Mouse (Mus musculus): ENCODE data around the gene Eipr1. TPM values are rescaled to one million over a fixed set of nuclear protein-coding genes. Genes with fewer than 3 reads are reported as not detected.
"Not testable (repeated sequence)": the region's sequence is repeated elsewhere in the genome, so short reads cannot be mapped to it uniquely, and the experiment has no call there.

Eipr1 gene
- polyA plus RNA-seq, 1 experiment from 2014 or later = 45.5 TPM

GRCm38 (mm10) chr12:28733520-28734245 is 17.9 kb upstream of the Eipr1 start:
- not testable (repeated sequence) for H3K9me3 ChIP-seq (replicated peaks); H3K27me3 ChIP-seq (ENCODE audit: low read depth, poor library complexity, severe bottlenecking); H3K27ac ChIP-seq (replicated peaks); H3K4me3 ChIP-seq; H3K4me1 ChIP-seq; DNase-seq (ENCODE audit: low spot score)
- peaks cover 59% of the 10 kb centered on the region for H3K36me3 ChIP-seq
- WGBS = 95% methylated on average over 6 of the region's 6 CpGs

- WGBS = 92% methylated on average over 1 of the region's 1 CpGs
- Histone ChIP-seq H3K4me3 (no peak overlapping the region), H3K36me3 (peaks cover 59% of the 10 kb centered on the region), H3K9me3 (replicated peaks) (no peaks in the 10 kb centered on the region; the same call in 1 of the 2 replicates), H3K4me1 (no peaks in the 10 kb centered on the region), H3K27ac (replicated peaks) (no peak overlapping the region), H3K27me3 (ENCODE audit: low read depth, poor library complexity, severe bottlenecking) (no peaks in the 10 kb centered on the region)
- no peak for DNase-seq (ENCODE audit: low spot score)
Observed at GRCm38 (mm10) chr12:28734271-28734670, 17.3 kb upstream of the Eipr1 start.

- no peaks in the 10 kb centered on the region for H3K27me3 ChIP-seq (ENCODE audit: low read depth, poor library complexity, severe bottlenecking)
- no peaks in the 10 kb centered on the region for H3K4me1 ChIP-seq
- H3K9me3 ChIP-seq (replicated peaks) = no peaks in the 10 kb centered on the region; the same call in 1 of the 2 replicates
- H3K36me3 ChIP-seq = peaks cover 58% of the 10 kb centered on the region
- H3K27ac ChIP-seq (replicated peaks) = no peak overlapping the region
- no peak overlapping the region for H3K4me3 ChIP-seq
- 81% methylated on average over 3 of the region's 3 CpGs for WGBS
- no peak for DNase-seq (ENCODE audit: low spot score)
Observed at GRCm38 (mm10) chr12:28735293-28735692, 16.3 kb upstream of the Eipr1 start.

GRCm38 (mm10) chr12:28743328-28743727 is 8.3 kb upstream of the Eipr1 start:
- Histone ChIP-seq H3K27ac (replicated peaks) (no peak overlapping the region), H3K27me3 (ENCODE audit: low read depth, poor library complexity, severe bottlenecking) (no peaks in the 10 kb centered on the region), H3K36me3 (peaks cover 65% of the 10 kb centered on the region), H3K4me1 (peaks cover 1% of the 10 kb centered on the region; the same call in 1 of the 2 replicates), H3K4me3 (no peak overlapping the region), H3K9me3 (replicated peaks) (no peaks in the 10 kb centered on the region)
- 92% methylated on average over 3 of the region's 3 CpGs for WGBS
- DNase-seq (ENCODE audit: low spot score) = no peak

GRCm38 (mm10) chr12:28750021-28750633 is 1.5 kb upstream of the Eipr1 start, which contains the start of gene Trappc12:
TSS of gene Trappc12 (minus strand) at chr12:28750472.
- WGBS = 2% methylated on average over 41 of the region's 41 CpGs
- Histone ChIP-seq H3K4me1 (peaks cover 35% of the 10 kb centered on the region), H3K27ac (replicated peaks) (peak within 1 kb of the TSS; percentile 88), H3K27me3 (ENCODE audit: low read depth, poor library complexity, severe bottlenecking) (no peaks in the 10 kb centered on the region), H3K36me3 (peaks cover 23% of the 10 kb centered on the region), H3K9me3 (replicated peaks) (no peaks in the 10 kb centered on the region), H3K4me3 (peak within 1 kb of the TSS; percentile 85)
- DNase-seq (ENCODE audit: low spot score) = peak; percentile 91

- peaks cover 15% of the 10 kb centered on the region for H3K36me3 ChIP-seq
- 92% methylated on average over 5 of the region's 5 CpGs for WGBS
- peaks cover 35% of the 10 kb centered on the region for H3K4me1 ChIP-seq
- H3K27ac ChIP-seq (replicated peaks) = 0 out of 2 replicates have a peak overlapping the region, but pooled peaks have one; percentile 60
- H3K4me3 ChIP-seq = peak overlapping the region; percentile 85
- no peaks in the 10 kb centered on the region for H3K27me3 ChIP-seq (ENCODE audit: low read depth, poor library complexity, severe bottlenecking)
- DNase-seq (ENCODE audit: low spot score) = no peak
- no peaks in the 10 kb centered on the region for H3K9me3 ChIP-seq (replicated peaks)
Observed at GRCm38 (mm10) chr12:28750876-28751275, 727 bp upstream of the Eipr1 start.

- WGBS = 92% methylated on average over 4 of the region's 4 CpGs
- Histone ChIP-seq H3K36me3 (no peaks in the 10 kb centered on the region), H3K4me3 (no peak overlapping the region), H3K4me1 (peaks cover 17% of the 10 kb centered on the region), H3K27me3 (ENCODE audit: low read depth, poor library complexity, severe bottlenecking) (no peaks in the 10 kb centered on the region), H3K27ac (replicated peaks) (no peak overlapping the region), H3K9me3 (replicated peaks) (no peaks in the 10 kb centered on the region)
- DNase-seq (ENCODE audit: low spot score) = no peak
Observed at GRCm38 (mm10) chr12:28756019-28756418, 4.4 kb downstream of the Eipr1 start.

GRCm38 (mm10) chr12:28769953-28770352 is 18.4 kb downstream of the Eipr1 start:
- H3K36me3 ChIP-seq = peaks cover 12% of the 10 kb centered on the region
- H3K27ac ChIP-seq (replicated peaks) = no peak overlapping the region
- H3K4me3 ChIP-seq = no peak overlapping the region
- 95% methylated on average over 7 of the region's 7 CpGs for WGBS
- no peaks in the 10 kb centered on the region for H3K27me3 ChIP-seq (ENCODE audit: low read depth, poor library complexity, severe bottlenecking)
- peaks cover 13% of the 10 kb centered on the region for H3K4me1 ChIP-seq
- DNase-seq (ENCODE audit: low spot score) = no peak
- no peaks in the 10 kb centered on the region for H3K9me3 ChIP-seq (replicated peaks)

- peak overlapping the region; percentile 55; the same call in 1 of the 2 replicates for H3K27ac ChIP-seq (replicated peaks)
- DNase-seq (ENCODE audit: low spot score) = no peak
- H3K4me1 ChIP-seq = peaks cover 28% of the 10 kb centered on the region
- no peaks in the 10 kb centered on the region for H3K9me3 ChIP-seq (replicated peaks)
- 87% methylated on average over 3 of the region's 3 CpGs for WGBS
- H3K4me3 ChIP-seq = no peak overlapping the region
- peaks cover 4% of the 10 kb centered on the region; the same call in 1 of the 2 replicates for H3K36me3 ChIP-seq
- no peaks in the 10 kb centered on the region for H3K27me3 ChIP-seq (ENCODE audit: low read depth, poor library complexity, severe bottlenecking)
Observed at GRCm38 (mm10) chr12:28773815-28774214, 22.2 kb downstream of the Eipr1 start.

- peak overlapping the region; percentile 55 for H3K27ac ChIP-seq (replicated peaks)
- 44% methylated on average over 8 of the region's 8 CpGs for WGBS
- DNase-seq (ENCODE audit: low spot score) = no peak
Observed at GRCm38 (mm10) chr12:28775120-28775519, 23.5 kb downstream of the Eipr1 start.

GRCm38 (mm10) chr12:28775627-28776026 is 24.0 kb downstream of the Eipr1 start:
- Histone ChIP-seq H3K4me3 (no peak overlapping the region), H3K36me3 (peaks cover 4% of the 10 kb centered on the region; the same call in 1 of the 2 replicates), H3K27ac (replicated peaks) (peak overlapping the region; percentile 38; the same call in 1 of the 2 replicates), H3K9me3 (replicated peaks) (no peaks in the 10 kb centered on the region), H3K4me1 (peaks cover 40% of the 10 kb centered on the region), H3K27me3 (ENCODE audit: low read depth, poor library complexity, severe bottlenecking) (no peaks in the 10 kb centered on the region)
- WGBS = 90% methylated on average over 6 of the region's 6 CpGs
- no peak for DNase-seq (ENCODE audit: low spot score)

More at GRCm38 (mm10) chr12:28775120-28775519, 23.5 kb downstream of the Eipr1 start:
- Histone ChIP-seq H3K27me3 (ENCODE audit: low read depth, poor library complexity, severe bottlenecking) (no peaks in the 10 kb centered on the region), H3K36me3 (peaks cover 4% of the 10 kb centered on the region; the same call in 1 of the 2 replicates), H3K4me3 (no peak overlapping the region), H3K9me3 (replicated peaks) (no peaks in the 10 kb centered on the region), H3K4me1 (peaks cover 35% of the 10 kb centered on the region)

GRCm38 (mm10) chr12:28780180-28780579 is 28.6 kb downstream of the Eipr1 start:
- peak overlapping the region; percentile 69 for H3K27ac ChIP-seq (replicated peaks)
- H3K36me3 ChIP-seq = no peaks in the 10 kb centered on the region
- H3K9me3 ChIP-seq (replicated peaks) = no peaks in the 10 kb centered on the region
- H3K27me3 ChIP-seq (ENCODE audit: low read depth, poor library complexity, severe bottlenecking) = no peaks in the 10 kb centered on the region
- 87% methylated on average over 7 of the region's 7 CpGs for WGBS
- DNase-seq (ENCODE audit: low spot score) = no peak
- H3K4me1 ChIP-seq = peaks cover 59% of the 10 kb centered on the region
- H3K4me3 ChIP-seq = no peak overlapping the region

- H3K36me3 ChIP-seq = no peaks in the 10 kb centered on the region
- no peaks in the 10 kb centered on the region for H3K9me3 ChIP-seq (replicated peaks)
- no peaks in the 10 kb centered on the region for H3K27me3 ChIP-seq (ENCODE audit: low read depth, poor library complexity, severe bottlenecking)
- H3K4me3 ChIP-seq = no peak overlapping the region
- peaks cover 78% of the 10 kb centered on the region for H3K4me1 ChIP-seq
- WGBS = 89% methylated on average over 3 of the region's 3 CpGs
- DNase-seq (ENCODE audit: low spot score) = no peak
- H3K27ac ChIP-seq (replicated peaks) = no peak overlapping the region; the same call in 1 of the 2 replicates
Observed at GRCm38 (mm10) chr12:28782637-28783036, 31.0 kb downstream of the Eipr1 start.
